Mouse (Mus musculus): Measurements from ENCODE around the gene Camk2g. TPM values are rescaled to one million over a fixed set of nuclear protein-coding genes. Genes with fewer than 3 reads are reported as not detected.

Gene Camk2g
- total and polyA plus RNA-seq, 3 experiments = 14.1 to 27.1 TPM; not detected in 1

GRCm38 (mm10) chr14:20831141-20831910, 37.4 kb upstream of the Camk2g start:
- TF ChIP-seq JUND (IDR thresholded peaks at IDR 0.05; ENCODE audit: low read depth, low read length) (no peak), ETS1 (IDR thresholded peaks at IDR 0.05; ENCODE audit: low read depth, low read length) (no peak), ZKSCAN1 (IDR thresholded peaks at IDR 0.05; ENCODE audit: low read depth, low read length) (no peak), TBP (IDR thresholded peaks at IDR 0.05; ENCODE audit: low read depth, low read length) (no peak)
- Histone ChIP-seq H3K9ac (ENCODE audit: control insufficient read depth, low read depth, low read length, poor library complexity, severe bottlenecking) (no peak overlapping the region), H3K4me1 (ENCODE audit: control insufficient read depth in 1 of 2, insufficient read depth in 2 of 2, low read length in 2 of 2) (peaks cover 2 to 8% of the 10 kb centered on the region in 2 experiments; a peak in 3 of 4 replicates)

GRCm38 (mm10) chr14:20829523-20830366, 35.9 kb upstream of the Camk2g start:
- H3K4me1 ChIP-seq (ENCODE audit: control insufficient read depth in 1 of 2, insufficient read depth in 2 of 2, low read length in 2 of 2) = peaks cover 2 to 8% of the 10 kb centered on the region in 2 experiments; a peak in 3 of 4 replicates
- TF ChIP-seq MAFK (IDR thresholded peaks at IDR 0.05; ENCODE audit: borderline replicate concordance, low read depth, low read length) (0 out of 2 replicates have a peak, but pooled peaks have one; percentile 50), ZMIZ1 (IDR thresholded peaks at IDR 0.05; ENCODE audit: low read depth, low read length) (no peak), USF1 (IDR thresholded peaks at IDR 0.05; ENCODE audit: low read depth, low read length) (no peak), GATA1 (IDR thresholded peaks at IDR 0.05; ENCODE audit: low read depth, low read length) (no peak), ETS1 (IDR thresholded peaks at IDR 0.05; ENCODE audit: low read depth, low read length) (no peak), MAX (IDR thresholded peaks at IDR 0.05; ENCODE audit: low read length) (no peak), TBP (IDR thresholded peaks at IDR 0.05; ENCODE audit: low read depth, low read length) (0 out of 2 replicates have a peak, but pooled peaks have one; percentile 30), ELF1 (IDR thresholded peaks at IDR 0.05; ENCODE audit: low read depth, low read length) (no peak), CHD2 (IDR thresholded peaks at IDR 0.05; ENCODE audit: low read length) (no peak), ZNF384 (IDR thresholded peaks at IDR 0.05; ENCODE audit: low read depth, low read length) (peak; percentile 81)
- peaks cover 3 to 10% of the 10 kb centered on the region in 2 experiments for H3K27me3 ChIP-seq (ENCODE audit: control insufficient read depth in 1 of 2, insufficient read depth in 2 of 2, low read length in 2 of 2)

More at GRCm38 (mm10) chr14:20831141-20831910, 37.4 kb upstream of the Camk2g start:
- Histone ChIP-seq H3K9me3 (replicated peaks; ENCODE audit: insufficient read depth, low read length) (no peaks in the 10 kb centered on the region), H3K4me3 (ENCODE audit: control insufficient read depth in 1 of 2, insufficient read depth in 1 of 2, low read depth in 2 of 2, low read length in 2 of 2) (no peak overlapping the region), H3K36me3 (ENCODE audit: control insufficient read depth in 1 of 2, insufficient read depth in 2 of 2, low read length in 2 of 2) (peaks cover 0 to 4% of the 10 kb centered on the region in 2 experiments; a peak in 1 of 4 replicates), H3K27me3 (ENCODE audit: control insufficient read depth in 1 of 2, insufficient read depth in 2 of 2, low read length in 2 of 2) (peaks cover 1 to 19% of the 10 kb centered on the region in 2 experiments; a peak in 3 of 4 replicates), H3K27ac (ENCODE audit: control insufficient read depth, low read depth, low read length) (no peak overlapping the region), H3K79me2 (ENCODE audit: control insufficient read depth, insufficient read depth, low read length, poor library complexity) (no peaks in the 10 kb centered on the region)
- no peak for DNase-seq (ENCODE audit: low read depth, low spot score)

More at GRCm38 (mm10) chr14:20829523-20830366, 35.9 kb upstream of the Camk2g start:
- no peaks in the 10 kb centered on the region for H3K79me2 ChIP-seq (ENCODE audit: control insufficient read depth, insufficient read depth, low read length, poor library complexity)
- H3K27ac ChIP-seq (ENCODE audit: control insufficient read depth, low read depth, low read length) = no peak overlapping the region
- 0 out of 2 replicates have a peak overlapping the region, but pooled peaks have one; percentile 7 for H3K9ac ChIP-seq (ENCODE audit: control insufficient read depth, low read depth, low read length, poor library complexity, severe bottlenecking)
- peak overlapping the region in 1 of 2 experiments; percentile 52; a peak in 2 of 4 replicates for H3K4me3 ChIP-seq (ENCODE audit: control insufficient read depth in 1 of 2, insufficient read depth in 1 of 2, low read depth in 2 of 2, low read length in 2 of 2)
- no peaks in the 10 kb centered on the region for H3K9me3 ChIP-seq (replicated peaks; ENCODE audit: insufficient read depth, low read length)
- DNase-seq (ENCODE audit: low read depth, low spot score) = peak; percentile 74
- peaks cover 0 to 4% of the 10 kb centered on the region in 2 experiments; a peak in 1 of 4 replicates for H3K36me3 ChIP-seq (ENCODE audit: control insufficient read depth in 1 of 2, insufficient read depth in 2 of 2, low read length in 2 of 2)
